Mouse (Mus musculus) E14TG2a.4 (cell line): ENCODE data around the gene Tmprss4.

ENCODE experiments used
- H3K27me3 ChIP-seq: 2 replicates; pipeline ENCODE4 v1.6.1; 2014; ENCODE audit warnings: low read length, control low read depth; ENCODE audit not compliant: insufficient read depth
- H3K36me3 ChIP-seq: 2 replicates; pipeline ENCODE4 v1.6.1; 2014; ENCODE audit warnings: low read length, control low read depth; ENCODE audit not compliant: insufficient read depth
- H3K4me1 ChIP-seq: replicated peaks from 2 replicates; pipeline ENCODE4 v1.6.1; 2014; ENCODE audit warnings: low read depth, low read length, control low read depth
- H3K4me3 ChIP-seq: replicated peaks from 2 replicates; pipeline ENCODE4 v1.5.1; 2014; ENCODE audit warnings: mild to moderate bottlenecking, low read length
- H3K9me3 ChIP-seq: 2 replicates; pipeline ENCODE4 v1.6.1; 2014; ENCODE audit warnings: low read length, control low read depth
- CTCF ChIP-seq: conservative IDR thresholded peaks from 2 replicates; pipeline ENCODE4 v1.5.1; 2014; ENCODE audit warnings: low read length
- NANOG ChIP-seq: IDR thresholded peaks from 2 replicates; pipeline ENCODE4 v1.6.1; 2014; ENCODE audit warnings: borderline replicate concordance, low read length, mixed read lengths
- POU5F1 ChIP-seq: IDR thresholded peaks from 2 replicates; pipeline ENCODE4 v1.6.1; 2014; ENCODE audit warnings: low read length, borderline replicate concordance

The Tmprss4 gene

GRCm38 (mm10) chr9:45188570-45189563 is 15.0 kb downstream of the Tmprss4 start:
- no peak for TF ChIP-seq POU5F1
- no peak for TF ChIP-seq CTCF
- TF ChIP-seq NANOG: no peak
- peaks cover 16% of the 10 kb centered on the region for H3K9me3 ChIP-seq
- H3K27me3 ChIP-seq: no peaks in the 10 kb centered on the region; the same call in 1 of the 2 replicates
- H3K4me3 ChIP-seq: no peak overlapping the region
- no peaks in the 10 kb centered on the region for H3K4me1 ChIP-seq
- no peaks in the 10 kb centered on the region for H3K36me3 ChIP-seq

GRCm38 (mm10) chr9:45185250-45185649 is 18.6 kb downstream of the Tmprss4 start:
- Histone ChIP-seq H3K27me3 (peaks cover 7% of the 10 kb centered on the region; the same call in 1 of the 2 replicates), H3K4me3 (no peak overlapping the region), H3K36me3 (no peaks in the 10 kb centered on the region), H3K4me1 (no peaks in the 10 kb centered on the region), H3K9me3 (no peaks in the 10 kb centered on the region)
- no peak for TF ChIP-seq NANOG
- TF ChIP-seq CTCF: no peak
- no peak for TF ChIP-seq POU5F1

GRCm38 (mm10) chr9:45183266-45183665 is 20.6 kb downstream of the Tmprss4 start:
- no peaks in the 10 kb centered on the region for H3K9me3 ChIP-seq
- no peaks in the 10 kb centered on the region for H3K36me3 ChIP-seq
- H3K4me3 ChIP-seq: no peak overlapping the region
- no peaks in the 10 kb centered on the region for H3K4me1 ChIP-seq
- peaks cover 10% of the 10 kb centered on the region; the same call in 1 of the 2 replicates for H3K27me3 ChIP-seq
- no peak for TF ChIP-seq POU5F1
- no peak for TF ChIP-seq NANOG
- TF ChIP-seq CTCF: no peak

- H3K27me3 ChIP-seq: peaks cover 10% of the 10 kb centered on the region; the same call in 1 of the 2 replicates
- TF ChIP-seq NANOG: no peak
- no peak for TF ChIP-seq CTCF
- no peak for TF ChIP-seq POU5F1
- no peaks in the 10 kb centered on the region for H3K36me3 ChIP-seq
- H3K4me1 ChIP-seq: no peaks in the 10 kb centered on the region
- no peak overlapping the region for H3K4me3 ChIP-seq
- no peaks in the 10 kb centered on the region for H3K9me3 ChIP-seq
These were observed 21.4 kb downstream of the Tmprss4 start for GRCm38 (mm10) chr9:45182521-45182920.

- Histone ChIP-seq H3K27me3 (peaks cover 10% of the 10 kb centered on the region; the same call in 1 of the 2 replicates), H3K4me3 (no peak within 1 kb of the TSS), H3K36me3 (no peaks in the 10 kb centered on the region), H3K9me3 (no peaks in the 10 kb centered on the region), H3K4me1 (no peaks in the 10 kb centered on the region)
- no peak for TF ChIP-seq NANOG
- no peak for TF ChIP-seq POU5F1
- no peak for TF ChIP-seq CTCF
These were observed 22.1 kb downstream of the Tmprss4 start, which contains the start of gene BC049352 for GRCm38 (mm10) chr9:45181770-45182169. BC049352 (plus strand) TSS chr9:45182007.

- Histone ChIP-seq H3K4me3 (no peak overlapping the region), H3K9me3 (no peaks in the 10 kb centered on the region), H3K4me1 (no peaks in the 10 kb centered on the region), H3K27me3 (0 out of 2 replicates have a peak, but pooled peaks cover 10% of the 10 kb centered on the region), H3K36me3 (no peaks in the 10 kb centered on the region)
- TF ChIP-seq NANOG (no peak), POU5F1 (no peak), CTCF (no peak)
These were observed 24.6 kb downstream of the Tmprss4 start for GRCm38 (mm10) chr9:45179282-45179681.

- Histone ChIP-seq H3K36me3 (no peaks in the 10 kb centered on the region), H3K9me3 (no peaks in the 10 kb centered on the region), H3K4me1 (0 out of 2 replicates have a peak, but pooled peaks cover 2% of the 10 kb centered on the region), H3K27me3 (no peaks in the 10 kb centered on the region), H3K4me3 (no peak overlapping the region)
- TF ChIP-seq POU5F1: no peak
- no peak for TF ChIP-seq NANOG
These were observed 30.4 kb downstream of the Tmprss4 start for GRCm38 (mm10) chr9:45173475-45173874.

- peaks cover 8% of the 10 kb centered on the region for H3K9me3 ChIP-seq
- TF ChIP-seq CTCF (no peak), NANOG (no peak), POU5F1 (no peak)
- H3K4me3 ChIP-seq: no peak overlapping the region
- no peaks in the 10 kb centered on the region for H3K36me3 ChIP-seq
- H3K27me3 ChIP-seq: no peaks in the 10 kb centered on the region
- 0 out of 2 replicates have a peak, but pooled peaks cover 2% of the 10 kb centered on the region for H3K4me1 ChIP-seq
These were observed 32.8 kb downstream of the Tmprss4 start for GRCm38 (mm10) chr9:45171073-45171610.
